Mouse (Mus musculus) B cell, adult 2 months (primary cell): ENCODE results near the gene Ly6g5b.

Experiments used
- DNase-seq, 2 experiments: peaks; one replicate each; pipeline ENCODE4 v3.0.0; 2022

Ly6g5b gene

GRCm38 (mm10) chr17:35115046-35116019, at the start of gene Ly6g5b:
Ly6g5b (minus strand) TSS chr17:35115428.
- peak; percentile 61 to 63 for DNase-seq

GRCm38 (mm10) chr17:35164218-35164567, 49.0 kb upstream of the Ly6g5b start:
- no peak for DNase-seq

- no peak for DNase-seq
These were observed 48.3 kb upstream of the Ly6g5b start for GRCm38 (mm10) chr17:35163326-35164081.

- DNase-seq, result no peak
These were observed 47.5 kb upstream of the Ly6g5b start for GRCm38 (mm10) chr17:35162730-35163129.

GRCm38 (mm10) chr17:35162121-35162520, 46.9 kb upstream of the Ly6g5b start:
- DNase-seq, result no peak

- no peak for DNase-seq
These were observed 46.2 kb upstream of the Ly6g5b start for GRCm38 (mm10) chr17:35161421-35161820.

GRCm38 (mm10) chr17:35159638-35160037, 44.4 kb upstream of the Ly6g5b start:
- no peak for DNase-seq

- no peak for DNase-seq
These were observed 43.8 kb upstream of the Ly6g5b start for GRCm38 (mm10) chr17:35158850-35159593.

- no peak for DNase-seq
These were observed 42.5 kb upstream of the Ly6g5b start for GRCm38 (mm10) chr17:35157661-35158175.

- no peak for DNase-seq
These were observed 42.0 kb upstream of the Ly6g5b start for GRCm38 (mm10) chr17:35157254-35157653.

- DNase-seq, result no peak
These were observed 41.4 kb upstream of the Ly6g5b start for GRCm38 (mm10) chr17:35156461-35157200.

GRCm38 (mm10) chr17:35155451-35155850, 40.2 kb upstream of the Ly6g5b start:
- DNase-seq, result no peak

- no peak for DNase-seq
These were observed 39.4 kb upstream of the Ly6g5b start for GRCm38 (mm10) chr17:35154616-35155015.

GRCm38 (mm10) chr17:35153931-35154330, 38.7 kb upstream of the Ly6g5b start:
- DNase-seq, result no peak

- DNase-seq, result no peak
These were observed 37.8 kb upstream of the Ly6g5b start for GRCm38 (mm10) chr17:35153077-35153476.

GRCm38 (mm10) chr17:35152121-35152520, 36.9 kb upstream of the Ly6g5b start:
- no peak for DNase-seq

GRCm38 (mm10) chr17:35147922-35148639, 32.9 kb upstream of the Ly6g5b start:
- no peak for DNase-seq

GRCm38 (mm10) chr17:35147348-35147747, 32.1 kb upstream of the Ly6g5b start:
- DNase-seq, result no peak

- DNase-seq, result no peak
These were observed 30.9 kb upstream of the Ly6g5b start for GRCm38 (mm10) chr17:35146139-35146538.

- DNase-seq, result no peak
These were observed 26.7 kb upstream of the Ly6g5b start for GRCm38 (mm10) chr17:35141971-35142370.

- no peak for DNase-seq
These were observed 25.3 kb upstream of the Ly6g5b start for GRCm38 (mm10) chr17:35140490-35140996.
